Mouse (Mus musculus): ENCODE results near the gene Omp. TPM values are rescaled to one million over a fixed set of nuclear protein-coding genes. Genes with fewer than 3 reads are reported as not detected.

Gene Omp
- polyA plus RNA-seq, 1 experiment from 2014 or later, result 2.1 TPM

GRCm38 (mm10) chr7:98173408-98173807 is 28.1 kb upstream of the Omp start:
- WGBS, result 63% methylated on average over 4 of the region's 4 CpGs

GRCm38 (mm10) chr7:98172661-98173060 is 27.4 kb upstream of the Omp start:
- H3K4me1 ChIP-seq (ENCODE audit: control insufficient read depth, insufficient read depth, low read length), result peaks cover 36% of the 10 kb centered on the region
- H3K36me3 ChIP-seq (ENCODE audit: control insufficient read depth, insufficient read depth, low read length), result no peaks in the 10 kb centered on the region
- H3K27me3 ChIP-seq (ENCODE audit: control insufficient read depth, insufficient read depth, low read length), result no peaks in the 10 kb centered on the region
- WGBS, result 73% methylated on average over 8 of the region's 8 CpGs
- no peak overlapping the region for H3K4me3 ChIP-seq (replicated peaks; ENCODE audit: low read length)
- ATAC-seq (ENCODE audit: insufficient read depth, low FRiP score), result no peak
- no peak overlapping the region for H3K4me2 ChIP-seq (ENCODE audit: low read depth, low read length)
- H3K9me3 ChIP-seq (replicated peaks; ENCODE audit: control insufficient read depth, low read length), result no peaks in the 10 kb centered on the region
- H3K9ac ChIP-seq (ENCODE audit: low read length), result peak overlapping the region; percentile 58
- H3K27ac ChIP-seq (ENCODE audit: low read length), result peak overlapping the region; percentile 90

More at GRCm38 (mm10) chr7:98173408-98173807, 28.1 kb upstream of the Omp start:
- Histone ChIP-seq H3K4me2 (ENCODE audit: low read depth, low read length) (no peak overlapping the region), H3K4me3 (replicated peaks; ENCODE audit: low read length) (no peak overlapping the region), H3K36me3 (ENCODE audit: control insufficient read depth, insufficient read depth, low read length) (no peaks in the 10 kb centered on the region), H3K9ac (ENCODE audit: low read length) (no peak overlapping the region), H3K27me3 (ENCODE audit: control insufficient read depth, insufficient read depth, low read length) (no peaks in the 10 kb centered on the region), H3K4me1 (ENCODE audit: control insufficient read depth, insufficient read depth, low read length) (peaks cover 36% of the 10 kb centered on the region), H3K27ac (ENCODE audit: low read length) (peak overlapping the region; percentile 90; the same call in 1 of the 2 replicates), H3K9me3 (replicated peaks; ENCODE audit: control insufficient read depth, low read length) (no peaks in the 10 kb centered on the region)
- no peak for ATAC-seq (ENCODE audit: insufficient read depth, low FRiP score)

- Histone ChIP-seq H3K4me1 (ENCODE audit: control insufficient read depth, insufficient read depth, low read length) (peaks cover 26% of the 10 kb centered on the region), H3K36me3 (ENCODE audit: control insufficient read depth, insufficient read depth, low read length) (no peaks in the 10 kb centered on the region), H3K9me3 (replicated peaks; ENCODE audit: control insufficient read depth, low read length) (no peaks in the 10 kb centered on the region), H3K27me3 (ENCODE audit: control insufficient read depth, insufficient read depth, low read length) (no peaks in the 10 kb centered on the region), H3K9ac (ENCODE audit: low read length) (peak overlapping the region; percentile 36; the same call in 1 of the 2 replicates), H3K4me3 (replicated peaks; ENCODE audit: low read length) (no peak overlapping the region), H3K4me2 (ENCODE audit: low read depth, low read length) (0 out of 2 replicates have a peak overlapping the region, but pooled peaks have one; percentile 7), H3K27ac (ENCODE audit: low read length) (peak overlapping the region; percentile 90)
- ATAC-seq (ENCODE audit: insufficient read depth, low FRiP score), result peak; percentile 79
- WGBS, result 60% methylated on average over 6 of the region's 6 CpGs
Observed at GRCm38 (mm10) chr7:98171141-98172073, 26.1 kb upstream of the Omp start.

- Histone ChIP-seq H3K27me3 (ENCODE audit: control insufficient read depth, insufficient read depth, low read length) (no peaks in the 10 kb centered on the region), H3K9me3 (replicated peaks; ENCODE audit: control insufficient read depth, low read length) (no peaks in the 10 kb centered on the region), H3K4me2 (ENCODE audit: low read depth, low read length) (peak overlapping the region; percentile 28), H3K4me3 (replicated peaks; ENCODE audit: low read length) (no peak overlapping the region), H3K4me1 (ENCODE audit: control insufficient read depth, insufficient read depth, low read length) (peaks cover 37% of the 10 kb centered on the region), H3K36me3 (ENCODE audit: control insufficient read depth, insufficient read depth, low read length) (no peaks in the 10 kb centered on the region), H3K9ac (ENCODE audit: low read length) (peak overlapping the region; percentile 41; the same call in 1 of the 2 replicates), H3K27ac (ENCODE audit: low read length) (peak overlapping the region; percentile 90)
- WGBS, result 40% methylated on average over 10 of the region's 10 CpGs
- peak; percentile 85 for ATAC-seq (ENCODE audit: insufficient read depth, low FRiP score)
Observed at GRCm38 (mm10) chr7:98164999-98165528, 19.8 kb upstream of the Omp start.

GRCm38 (mm10) chr7:98164382-98164998 is 19.2 kb upstream of the Omp start:
- Histone ChIP-seq H3K4me2 (ENCODE audit: low read depth, low read length) (peak overlapping the region; percentile 28), H3K4me3 (replicated peaks; ENCODE audit: low read length) (no peak overlapping the region), H3K4me1 (ENCODE audit: control insufficient read depth, insufficient read depth, low read length) (peaks cover 43% of the 10 kb centered on the region), H3K9me3 (replicated peaks; ENCODE audit: control insufficient read depth, low read length) (no peaks in the 10 kb centered on the region), H3K27ac (ENCODE audit: low read length) (peak overlapping the region; percentile 90), H3K36me3 (ENCODE audit: control insufficient read depth, insufficient read depth, low read length) (no peaks in the 10 kb centered on the region), H3K9ac (ENCODE audit: low read length) (no peak overlapping the region), H3K27me3 (ENCODE audit: control insufficient read depth, insufficient read depth, low read length) (no peaks in the 10 kb centered on the region)
- ATAC-seq (ENCODE audit: insufficient read depth, low FRiP score), result no peak
- 73% methylated on average over 9 of the region's 9 CpGs for WGBS

GRCm38 (mm10) chr7:98163700-98164099 is 18.4 kb upstream of the Omp start:
- Histone ChIP-seq H3K9me3 (replicated peaks; ENCODE audit: control insufficient read depth, low read length) (no peaks in the 10 kb centered on the region), H3K9ac (ENCODE audit: low read length) (no peak overlapping the region), H3K27me3 (ENCODE audit: control insufficient read depth, insufficient read depth, low read length) (no peaks in the 10 kb centered on the region), H3K4me3 (replicated peaks; ENCODE audit: low read length) (no peak overlapping the region), H3K36me3 (ENCODE audit: control insufficient read depth, insufficient read depth, low read length) (no peaks in the 10 kb centered on the region), H3K27ac (ENCODE audit: low read length) (peak overlapping the region; percentile 72; the same call in 1 of the 2 replicates), H3K4me1 (ENCODE audit: control insufficient read depth, insufficient read depth, low read length) (peaks cover 44% of the 10 kb centered on the region), H3K4me2 (ENCODE audit: low read depth, low read length) (no peak overlapping the region)
- 37% methylated on average over 3 of the region's 3 CpGs for WGBS
- no peak for ATAC-seq (ENCODE audit: insufficient read depth, low FRiP score)

GRCm38 (mm10) chr7:98162239-98162638 is 16.9 kb upstream of the Omp start:
- peak overlapping the region; percentile 4; the same call in 1 of the 2 replicates for H3K4me2 ChIP-seq (ENCODE audit: low read depth, low read length)
- no peak for ATAC-seq (ENCODE audit: insufficient read depth, low FRiP score)

GRCm38 (mm10) chr7:98160041-98160740 is 14.9 kb upstream of the Omp start:
- H3K27ac ChIP-seq (ENCODE audit: low read length), result peak overlapping the region; percentile 72
- H3K9me3 ChIP-seq (replicated peaks; ENCODE audit: control insufficient read depth, low read length), result no peaks in the 10 kb centered on the region
- 31% methylated on average over 8 of the region's 8 CpGs for WGBS
- ATAC-seq (ENCODE audit: insufficient read depth, low FRiP score), result no peak
- peaks cover 51% of the 10 kb centered on the region for H3K4me1 ChIP-seq (ENCODE audit: control insufficient read depth, insufficient read depth, low read length)
- no peaks in the 10 kb centered on the region for H3K36me3 ChIP-seq (ENCODE audit: control insufficient read depth, insufficient read depth, low read length)
- peak overlapping the region; percentile 12; the same call in 1 of the 2 replicates for H3K4me2 ChIP-seq (ENCODE audit: low read depth, low read length)
- no peak overlapping the region for H3K4me3 ChIP-seq (replicated peaks; ENCODE audit: low read length)
- H3K27me3 ChIP-seq (ENCODE audit: control insufficient read depth, insufficient read depth, low read length), result no peaks in the 10 kb centered on the region
- peak overlapping the region; percentile 45; the same call in 1 of the 2 replicates for H3K9ac ChIP-seq (ENCODE audit: low read length)

More at GRCm38 (mm10) chr7:98162239-98162638, 16.9 kb upstream of the Omp start:
- H3K9ac ChIP-seq (ENCODE audit: low read length), result peak overlapping the region; percentile 40; the same call in 1 of the 2 replicates
- no peak overlapping the region for H3K4me3 ChIP-seq (replicated peaks; ENCODE audit: low read length)
- H3K4me1 ChIP-seq (ENCODE audit: control insufficient read depth, insufficient read depth, low read length), result peaks cover 48% of the 10 kb centered on the region
- WGBS, result 48% methylated on average over 6 of the region's 6 CpGs
- H3K27me3 ChIP-seq (ENCODE audit: control insufficient read depth, insufficient read depth, low read length), result no peaks in the 10 kb centered on the region
- no peaks in the 10 kb centered on the region for H3K9me3 ChIP-seq (replicated peaks; ENCODE audit: control insufficient read depth, low read length)
- H3K27ac ChIP-seq (ENCODE audit: low read length), result peak overlapping the region; percentile 72
- no peaks in the 10 kb centered on the region for H3K36me3 ChIP-seq (ENCODE audit: control insufficient read depth, insufficient read depth, low read length)

All from stomach, embryonic 16.5 days (tissue).